Mouse (Mus musculus): ENCODE data around the gene Chrd. TPM values are rescaled to one million over a fixed set of nuclear protein-coding genes. Genes with fewer than 3 reads are reported as not detected.

The Chrd gene
- polyA plus RNA-seq, 1 experiment = 20.2 TPM

DNA sequence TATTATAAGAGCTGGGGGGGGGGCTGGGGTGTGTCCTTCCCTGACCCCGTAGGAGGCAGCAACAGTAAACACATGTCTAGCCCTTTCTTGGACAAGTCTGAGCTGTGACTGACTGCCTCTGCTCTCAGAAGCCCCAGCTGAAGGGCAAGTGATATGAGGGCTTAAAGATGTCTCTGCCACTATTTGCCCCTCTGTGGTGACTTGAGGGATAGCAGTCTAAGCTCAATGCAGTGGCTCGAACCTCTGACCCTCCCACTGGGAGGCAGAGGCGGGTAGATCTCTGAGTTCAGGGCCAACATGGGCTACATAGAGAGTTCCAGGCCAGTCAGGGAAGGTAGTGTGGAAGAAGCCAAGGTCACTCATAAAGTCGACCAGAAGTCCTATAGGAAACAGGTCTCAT is 22.1 kb upstream of the Chrd start:
- DNase-seq (ENCODE audit: low read depth) = no peak

DNA sequence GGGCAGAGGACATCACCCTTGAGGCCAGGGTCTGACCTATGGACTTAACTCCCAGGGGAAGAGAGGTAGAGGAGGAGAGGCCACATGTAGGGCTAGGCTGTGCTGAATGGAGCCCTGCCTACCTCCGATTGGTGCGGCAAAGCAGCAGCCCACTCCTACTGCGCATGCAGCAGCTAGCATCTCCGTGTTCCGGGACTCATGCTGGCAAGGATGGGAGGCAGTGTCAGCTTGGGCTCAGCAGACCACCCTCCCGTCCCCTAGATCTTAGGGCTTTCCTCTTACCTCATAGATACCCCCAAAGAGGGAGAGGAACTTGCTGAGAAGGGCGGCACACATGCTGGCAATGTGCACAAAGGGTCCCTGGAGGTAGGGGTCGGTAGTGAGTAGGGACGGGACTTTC is 20.7 kb upstream of the Chrd start:
- DNase-seq (ENCODE audit: low read depth) = no peak

GRCm38 (mm10) chr16:20712889-20713288 is 20.0 kb upstream of the Chrd start:
- DNase-seq (ENCODE audit: low read depth) = no peak

DNA sequence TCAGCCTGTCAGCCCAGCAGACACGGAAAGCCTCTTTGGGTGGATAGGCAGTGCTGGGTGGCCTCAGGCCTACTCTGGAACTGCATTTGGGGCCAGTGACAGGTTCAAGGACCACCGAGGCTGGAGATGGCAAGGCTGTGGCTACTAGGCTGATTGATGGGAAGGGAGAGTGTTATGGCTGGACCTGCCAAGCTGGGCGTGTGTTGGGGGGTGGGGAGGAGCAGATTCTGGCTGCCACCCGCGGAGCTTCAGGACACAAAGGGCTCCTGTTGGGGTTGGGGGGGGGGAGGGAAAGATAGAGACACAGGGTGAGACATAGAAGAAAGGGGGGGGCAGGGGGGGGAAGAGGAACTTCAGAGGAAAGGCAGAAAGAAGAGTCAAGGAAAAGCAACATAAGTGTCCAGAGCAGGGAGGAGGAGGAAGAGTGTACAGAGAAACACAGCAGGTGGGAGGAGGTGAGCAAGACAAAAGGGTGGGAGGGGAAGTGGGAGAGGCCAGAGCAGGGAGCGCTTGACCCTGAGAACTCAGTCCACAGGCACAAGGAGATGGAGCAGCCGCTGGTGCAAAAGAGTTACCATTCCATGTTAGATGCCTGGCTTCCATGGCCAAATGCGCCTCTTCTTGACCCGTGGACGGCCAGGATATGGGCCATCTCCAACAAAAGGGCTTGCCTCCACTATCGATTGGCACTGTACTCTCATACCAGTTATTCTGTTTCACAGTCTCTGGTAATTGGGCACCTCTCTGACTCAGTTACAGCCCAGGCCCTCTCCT is 18.4 kb upstream of the Chrd start:
- DNase-seq (ENCODE audit: low read depth) = no peak

- no peak for DNase-seq (ENCODE audit: low read depth)
Observed at GRCm38 (mm10) chr16:20715161-20715560, 17.8 kb upstream of the Chrd start.

DNA sequence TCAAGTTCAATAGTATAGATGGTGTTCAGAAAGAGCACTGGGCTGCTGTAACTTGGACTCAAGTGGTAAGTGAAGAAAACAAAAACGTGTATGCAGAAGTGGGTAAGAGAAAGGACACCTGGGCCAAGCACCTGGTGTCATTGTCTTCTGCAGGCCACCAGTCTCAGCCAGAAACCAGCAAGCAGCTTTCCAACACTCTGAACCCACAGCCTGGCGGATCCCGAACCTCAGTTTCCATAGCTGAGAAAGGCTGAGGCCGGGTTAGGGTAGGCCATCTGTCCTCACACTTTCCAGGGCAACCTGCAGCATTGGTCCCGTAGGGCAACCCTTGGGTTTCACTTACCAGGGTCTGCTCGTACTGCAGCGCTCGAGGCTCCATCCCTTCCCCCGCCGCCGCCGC is 17.4 kb upstream of the Chrd start:
- no peak for DNase-seq (ENCODE audit: low read depth)

DNA sequence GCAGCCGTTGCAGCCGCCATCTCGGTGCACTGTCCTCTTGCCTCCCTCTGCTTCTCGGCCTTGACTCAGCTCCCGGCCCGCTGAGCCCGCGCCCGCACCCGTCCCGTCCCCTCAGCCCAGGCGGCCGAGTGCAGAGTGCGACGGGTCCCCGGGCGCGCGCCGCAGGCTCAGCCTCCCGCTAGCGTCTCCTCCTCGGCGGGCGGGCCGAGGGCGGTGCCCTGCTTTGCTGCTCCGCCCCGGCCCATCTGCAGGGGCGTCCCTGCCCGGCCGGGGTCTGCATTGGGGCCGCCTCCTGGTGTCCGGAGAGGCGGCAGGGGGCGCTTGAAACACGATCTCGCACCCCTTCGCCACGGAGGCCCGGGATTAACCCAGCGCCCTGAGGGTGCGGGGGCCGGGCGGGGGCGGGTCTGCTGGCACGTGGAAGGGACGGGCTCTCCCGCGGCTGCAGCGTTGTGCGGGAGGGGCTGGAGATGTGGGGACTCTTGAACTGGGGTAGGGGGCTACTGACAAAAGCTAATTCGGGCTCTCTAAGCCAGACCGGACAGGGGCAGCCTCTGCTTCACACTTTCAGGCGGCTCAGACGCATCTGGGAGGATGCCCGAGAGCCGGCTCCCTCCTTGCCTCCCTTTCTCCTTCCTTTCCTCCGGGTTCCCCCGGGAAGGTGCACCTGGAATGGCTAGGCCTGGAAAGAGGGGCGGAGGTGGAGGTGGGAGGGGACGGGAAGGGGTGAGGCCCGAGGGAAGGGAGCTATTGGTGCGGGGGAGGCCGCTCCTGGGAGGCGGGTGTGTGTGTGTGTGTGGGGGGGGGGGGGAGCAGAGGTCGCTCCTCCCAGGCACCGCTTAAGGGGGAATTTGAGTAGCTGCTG is 16.7 kb upstream of the Chrd start:
- no peak for DNase-seq (ENCODE audit: low read depth)

DNA sequence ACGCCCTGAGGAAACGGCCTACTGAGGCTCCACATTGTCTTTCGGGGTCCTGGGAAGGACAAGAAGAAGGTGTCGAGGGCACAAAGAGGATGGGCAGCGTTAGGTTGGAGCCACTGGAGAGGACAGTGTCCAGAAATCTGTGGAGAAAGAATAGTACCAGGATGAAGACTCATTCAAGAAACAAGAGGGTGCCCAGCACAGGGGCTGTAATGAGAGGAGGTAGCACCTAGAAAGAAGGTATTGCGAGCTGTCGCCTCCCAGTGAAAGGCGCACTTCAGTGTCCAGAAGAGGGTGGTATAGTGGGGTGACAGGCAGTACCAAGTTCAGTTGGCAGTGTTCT is 16.1 kb upstream of the Chrd start:
- no peak for DNase-seq (ENCODE audit: low read depth)

DNA sequence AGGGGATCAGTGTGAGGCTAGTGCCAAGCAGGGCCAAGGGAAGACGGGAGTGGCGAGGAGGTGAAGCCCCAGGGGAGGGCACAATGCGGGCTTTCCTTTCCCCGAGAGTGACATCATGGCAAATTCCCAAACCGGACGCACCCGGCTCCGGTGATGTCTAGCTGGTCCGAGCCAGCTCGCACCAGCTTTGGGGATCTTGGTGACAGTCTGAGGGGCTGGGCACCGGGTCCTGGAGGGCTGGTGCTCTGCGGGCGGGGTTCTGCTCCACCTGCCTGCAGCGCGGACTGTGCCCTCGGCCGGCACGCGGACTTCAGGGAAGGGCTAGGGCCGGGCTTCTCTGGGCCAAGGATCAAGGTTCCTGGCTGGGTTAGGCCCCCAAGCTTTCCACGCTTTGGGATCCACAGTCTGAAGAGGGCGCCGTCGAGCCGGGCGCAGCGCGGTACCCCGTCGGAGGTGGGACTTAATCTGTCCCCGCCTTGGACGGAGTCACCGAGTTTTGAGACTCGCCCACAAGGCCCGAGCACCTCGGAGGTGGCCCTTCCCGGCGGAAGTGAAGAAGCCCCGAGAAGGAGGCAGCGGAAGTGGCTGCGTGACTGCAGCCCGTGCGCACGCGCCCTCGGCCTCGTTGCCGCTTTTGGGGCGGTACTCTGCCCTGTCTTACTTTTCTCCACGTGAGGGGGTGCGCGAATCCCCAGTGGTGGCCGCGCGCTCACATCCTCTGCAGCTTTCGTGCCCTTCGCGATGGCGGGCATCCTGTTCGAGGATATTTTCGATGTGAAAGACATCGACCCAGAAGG is 15.5 kb upstream of the Chrd start, which contains the start of the genes Polr2h and Clcn2:
TSS of gene Polr2h (plus strand) at position 485 of the 797 bp plus-strand sequence.
TSS of gene Clcn2 (minus strand) at position 566 of the 797 bp plus-strand sequence.
- DNase-seq (ENCODE audit: low read depth) = peak; percentile 80

- no peak for DNase-seq (ENCODE audit: low read depth)
Observed at GRCm38 (mm10) chr16:20717978-20718670, 14.8 kb upstream of the Chrd start.

- no peak for DNase-seq (ENCODE audit: low read depth)
Observed at GRCm38 (mm10) chr16:20721808-20722207, 11.1 kb upstream of the Chrd start.

DNA sequence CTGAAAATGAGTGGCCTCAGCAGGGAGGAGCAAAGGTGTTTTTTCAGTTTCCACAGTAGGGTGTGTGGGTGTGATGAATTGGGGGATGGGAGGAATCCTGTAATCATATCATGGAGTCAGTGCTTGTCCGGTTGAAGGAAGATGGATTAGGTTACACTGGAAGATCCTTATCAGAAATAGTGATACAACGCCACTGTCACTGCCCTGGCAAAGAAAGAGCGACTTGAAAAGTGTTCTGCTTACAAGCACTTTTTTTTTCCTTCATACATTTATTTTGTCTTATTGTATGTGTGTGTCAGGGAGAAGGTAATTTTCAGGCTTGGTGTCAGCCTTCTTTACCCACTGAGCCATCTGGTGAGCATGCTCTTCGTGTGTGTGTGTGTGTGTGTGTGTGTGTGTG is 10.2 kb upstream of the Chrd start:
- no peak for DNase-seq (ENCODE audit: low read depth)

DNA sequence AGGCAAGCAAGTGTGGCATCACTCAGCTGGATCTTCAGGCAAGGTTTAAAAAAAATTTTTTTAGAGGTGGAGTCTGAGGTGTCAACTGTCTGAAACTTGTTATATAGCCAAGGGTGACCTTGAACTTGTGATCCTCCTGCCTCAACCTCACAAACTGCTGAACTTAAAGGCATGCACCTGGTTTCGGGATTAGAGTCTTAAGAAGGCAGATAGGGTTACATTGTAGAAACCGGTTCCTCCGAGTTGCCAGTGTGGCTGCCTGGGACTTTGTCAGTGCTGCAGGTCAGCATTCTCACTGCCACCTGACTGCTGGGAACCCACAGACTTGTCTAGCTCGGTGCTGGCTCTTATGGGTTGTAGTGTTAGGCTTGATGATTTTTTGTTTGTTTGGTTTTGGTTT is 9.7 kb upstream of the Chrd start:
- no peak for DNase-seq (ENCODE audit: low read depth)

- DNase-seq (ENCODE audit: low read depth) = no peak
Observed at GRCm38 (mm10) chr16:20724338-20724748, 8.6 kb upstream of the Chrd start.

DNA sequence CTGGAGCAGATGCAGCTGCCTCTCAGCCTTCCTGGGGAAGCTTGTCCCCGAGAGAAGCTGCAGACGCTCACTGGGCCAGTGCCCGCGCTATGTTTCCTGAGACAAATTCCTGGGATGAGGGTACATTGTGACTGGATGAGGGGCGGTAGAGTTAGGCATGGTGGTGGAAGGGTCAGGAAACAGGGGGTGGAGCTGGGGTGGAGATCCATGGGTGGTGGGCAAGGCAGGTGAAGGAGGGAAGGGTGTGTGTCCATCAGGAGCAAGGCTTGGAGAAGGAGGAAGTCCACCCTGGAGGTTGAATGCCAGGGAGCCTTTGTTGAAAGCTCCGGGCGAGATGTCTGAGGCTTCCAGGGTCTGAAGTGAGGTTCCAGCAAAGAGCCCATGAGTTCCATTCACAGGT is 7.6 kb upstream of the Chrd start:
- DNase-seq (ENCODE audit: low read depth) = no peak

DNA sequence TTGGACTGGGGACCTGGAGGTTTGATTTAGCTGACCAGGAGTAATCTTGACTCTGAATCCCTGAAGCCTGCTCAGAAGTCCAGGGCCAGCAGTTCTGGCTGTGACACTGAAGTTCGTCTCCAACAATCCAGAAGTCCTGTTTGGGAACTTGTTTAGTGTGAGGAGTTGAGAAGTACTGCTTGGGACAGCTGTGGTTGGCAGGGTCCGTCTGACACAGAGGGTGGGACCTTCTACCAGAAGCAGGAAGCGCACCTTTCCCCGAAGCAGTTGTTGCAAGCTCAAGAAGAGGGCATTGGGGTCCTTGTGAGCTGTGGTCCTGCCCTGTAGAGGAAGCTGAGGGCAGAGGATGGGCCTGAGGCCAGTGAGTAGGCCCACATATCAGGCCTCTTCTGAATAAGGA is 7.2 kb upstream of the Chrd start:
- DNase-seq (ENCODE audit: low read depth) = no peak

GRCm38 (mm10) chr16:20726384-20726783 is 6.5 kb upstream of the Chrd start:
- no peak for DNase-seq (ENCODE audit: low read depth)

GRCm38 (mm10) chr16:20730293-20730711 is 2.6 kb upstream of the Chrd start:
- no peak for DNase-seq (ENCODE audit: low read depth)

DNA sequence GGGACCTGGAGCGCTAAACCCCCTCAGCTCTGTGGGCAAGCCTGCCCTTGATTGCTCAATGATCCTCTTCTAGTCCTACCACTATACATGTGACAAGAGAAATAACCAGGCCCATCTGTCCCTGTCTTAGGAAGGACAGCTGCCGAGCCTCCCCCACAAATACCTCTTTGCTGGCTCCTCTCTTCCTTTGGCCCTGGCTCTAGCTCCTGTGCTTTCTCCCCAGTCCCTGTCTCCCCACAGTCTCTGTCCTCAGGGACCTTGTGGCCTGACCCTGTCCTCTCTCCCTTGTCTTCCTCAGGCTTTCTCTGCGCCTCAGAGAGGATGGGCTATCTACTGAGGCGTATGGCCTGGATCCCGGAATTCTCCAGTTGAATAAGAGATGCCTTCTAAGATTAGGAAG is 1.2 kb upstream of the Chrd start:
- DNase-seq (ENCODE audit: low read depth) = no peak

DNA sequence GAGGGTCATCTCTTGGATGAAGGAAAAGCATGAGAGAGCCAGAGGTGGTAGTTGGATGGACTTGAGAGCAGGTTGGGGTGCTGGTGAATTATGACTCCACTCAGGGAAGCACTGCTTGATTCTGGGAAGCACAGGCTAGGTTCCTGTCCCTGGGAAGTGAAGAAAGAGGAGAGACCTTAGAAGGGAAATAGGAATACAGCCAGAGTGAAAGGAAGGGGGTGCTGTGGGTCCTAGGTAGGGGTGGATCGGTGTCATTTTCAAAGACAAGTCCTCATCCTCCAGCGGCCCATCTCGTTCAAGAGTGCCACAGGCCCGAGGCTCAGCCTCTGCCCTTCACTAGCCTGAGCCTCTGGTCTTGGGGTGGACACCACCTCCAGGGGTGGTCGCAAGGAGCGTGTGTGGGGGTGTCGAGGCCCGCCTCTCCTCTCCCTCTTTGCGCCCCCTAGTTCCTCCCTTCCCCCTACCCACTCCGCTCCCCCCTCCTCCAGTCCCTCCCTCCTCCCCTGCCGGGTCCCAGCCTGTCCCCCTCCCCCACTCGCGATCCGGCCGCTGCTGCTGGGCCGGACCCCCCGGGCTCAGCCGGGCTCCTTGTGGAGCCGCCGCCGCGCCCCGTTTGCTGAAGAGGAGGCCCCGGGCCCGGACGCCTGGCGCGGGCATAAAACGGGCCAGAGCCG is 539 bp upstream of the Chrd start:
- DNase-seq (ENCODE audit: low read depth) = no peak

Measured in gonadal fat pad, adult 2 months (tissue).